Mouse (Mus musculus): ENCODE data around the gene Cpox.

GRCm38 (mm10) chr16:58658668-58659067, 11.4 kb upstream of the Cpox start:
- TF ChIP-seq POLR2A (IDR thresholded peaks at IDR 0.05; ENCODE audit: low read depth, low read length) (no peak), CTCF (conservative IDR thresholded peaks at IDR 0.05 in 1 of 2, IDR thresholded peaks at IDR 0.05 in 1 of 2; ENCODE audit: low read depth in 2 of 2, low read length in 2 of 2) (no peak), HCFC1 (IDR thresholded peaks at IDR 0.05; ENCODE audit: low read depth, low read length) (no peak), MAFK (IDR thresholded peaks at IDR 0.05; ENCODE audit: insufficient replicate concordance, low read length) (no peak), JUND (conservative IDR thresholded peaks at IDR 0.05; ENCODE audit: low read depth, low read length) (no peak), ETS1 (conservative IDR thresholded peaks at IDR 0.05; ENCODE audit: low read depth, low read length) (no peak), MEF2A (IDR thresholded peaks at IDR 0.05; ENCODE audit: borderline replicate concordance, low read depth, low read length) (no peak)

Measured in CH12.LX (cell line).